Comparison of ENCODE assay signal across 1 mouse cellular context in the genomic region with DNA sequence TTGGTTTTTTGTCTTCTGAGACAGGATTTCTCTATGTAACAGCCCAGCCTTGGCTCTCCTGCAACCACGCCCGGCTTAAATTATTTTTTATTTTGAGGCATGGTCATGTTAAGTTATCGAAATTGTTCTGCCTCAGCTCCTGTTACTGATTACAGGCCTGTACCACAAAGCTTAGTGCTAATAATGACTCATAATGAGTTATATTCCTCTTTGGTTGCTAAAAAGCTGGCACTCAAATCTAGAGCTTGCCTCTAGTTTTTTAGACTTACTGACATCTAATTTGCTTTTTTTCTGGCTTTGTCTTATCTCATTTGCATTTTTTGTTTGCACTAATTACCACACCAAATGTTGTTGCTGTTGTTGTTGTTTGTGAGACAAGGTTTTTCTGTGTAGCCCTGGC.
TF ChIP-seq lines count a peak whose summit lies in the region.

No protein-coding gene starts in this region.

TF ChIP-seq in MEL, 35 proteins besides CTCF, POLR2A, EP300 and RAD21 (continued from another document):
- TF ChIP-seq HCFC1 (IDR thresholded peaks at IDR 0.05; ENCODE audit: low read depth, low read length), result no peak
